Mouse (Mus musculus) kidney, postnatal 0 days (tissue): Measurements from ENCODE around the gene Tas1r2. TPM values are rescaled to one million over a fixed set of nuclear protein-coding genes. Genes with fewer than 3 reads are reported as not detected.

Experiments used
- ATAC-seq: fragments of 200-750 bp; cut with Nextera tagmentation; replicated peaks from 2 replicates; pipeline ENCODE4 v1.8.0; 2017; ENCODE audit warnings: low read depth, moderate number of reproducible peaks, moderate TSS enrichment, moderate library complexity; ENCODE audit not compliant: low FRiP score
- DNase-seq: peaks from one replicate; pipeline ENCODE4 v3.0.0-alpha.2; 2016; ENCODE audit warnings: low spot score
- H3K27ac ChIP-seq: fragments of 300-500 bp; sonication (generic); 2 replicates; pipeline ENCODE4 v1.5.1; 2014; ENCODE audit warnings: mild to moderate bottlenecking
- H3K27me3 ChIP-seq: fragments of 300-500 bp; sonication (generic); 2 replicates; pipeline ENCODE4 v1.6.1; 2014; ENCODE audit warnings: low read length, mixed read lengths; ENCODE audit not compliant: insufficient read depth
- H3K36me3 ChIP-seq: fragments of 300-500 bp; sonication (generic); 2 replicates; pipeline ENCODE4 v1.6.1; 2014; ENCODE audit warnings: low read length, mixed read lengths; ENCODE audit not compliant: insufficient read depth
- H3K4me1 ChIP-seq: fragments of 300-500 bp; sonication (generic); replicated peaks from 2 replicates; pipeline ENCODE4 v1.6.1; 2014; ENCODE audit warnings: antibody characterized with exemption, low read length, mixed read lengths; ENCODE audit not compliant: insufficient read depth
- H3K4me2 ChIP-seq: fragments of 300-500 bp; sonication (generic); 2 replicates; pipeline ENCODE4 v1.6.1; 2014; ENCODE audit warnings: mild to moderate bottlenecking, low read length, moderate library complexity, mixed read lengths
- H3K4me3 ChIP-seq: fragments of 300-500 bp; sonication (generic); replicated peaks from 2 replicates; pipeline ENCODE4 v1.5.1; 2014; ENCODE audit warnings: low read depth, low read length
- H3K9ac ChIP-seq: fragments of 300-500 bp; sonication (generic); 2 replicates; pipeline ENCODE4 v1.6.1; 2014; ENCODE audit warnings: low read depth, low read length
- H3K9me3 ChIP-seq: fragments of 300-500 bp; sonication (generic); replicated peaks from 2 replicates; pipeline ENCODE4 v1.6.1; 2016; ENCODE audit warnings: low read length, inconsistent platforms, mixed read lengths
- CTCF ChIP-seq: IDR thresholded peaks from 2 replicates; pipeline ENCODE4 v1.5.1; 2016; ENCODE audit warnings: antibody characterized with exemption, low read depth, mild to moderate bottlenecking, moderate library complexity
- WGBS: fragments of 180-500 bp; shearing (Covaris S2); extraction: QIAGEN DNeasy Blood & Tissue Kit; methylation state at CpG from one replicate; pipeline ENCODE4 v1.1.7; 2014; 5-methylcytosine and 5-hydroxymethylcytosine counted together
- polyA plus RNA-seq: library from polyadenylated mRNA; unstranded; fragments of >200 nt; fragmentation: Nextera tagmentation; extraction: Ambion mirVana; gene quantifications from 2 replicates; pipeline ENCODE4 v1.2.1, GENCODE M21; 2015

The Tas1r2 gene
- polyA plus RNA-seq, 1 experiment from 2014 or later: not detected

DNA sequence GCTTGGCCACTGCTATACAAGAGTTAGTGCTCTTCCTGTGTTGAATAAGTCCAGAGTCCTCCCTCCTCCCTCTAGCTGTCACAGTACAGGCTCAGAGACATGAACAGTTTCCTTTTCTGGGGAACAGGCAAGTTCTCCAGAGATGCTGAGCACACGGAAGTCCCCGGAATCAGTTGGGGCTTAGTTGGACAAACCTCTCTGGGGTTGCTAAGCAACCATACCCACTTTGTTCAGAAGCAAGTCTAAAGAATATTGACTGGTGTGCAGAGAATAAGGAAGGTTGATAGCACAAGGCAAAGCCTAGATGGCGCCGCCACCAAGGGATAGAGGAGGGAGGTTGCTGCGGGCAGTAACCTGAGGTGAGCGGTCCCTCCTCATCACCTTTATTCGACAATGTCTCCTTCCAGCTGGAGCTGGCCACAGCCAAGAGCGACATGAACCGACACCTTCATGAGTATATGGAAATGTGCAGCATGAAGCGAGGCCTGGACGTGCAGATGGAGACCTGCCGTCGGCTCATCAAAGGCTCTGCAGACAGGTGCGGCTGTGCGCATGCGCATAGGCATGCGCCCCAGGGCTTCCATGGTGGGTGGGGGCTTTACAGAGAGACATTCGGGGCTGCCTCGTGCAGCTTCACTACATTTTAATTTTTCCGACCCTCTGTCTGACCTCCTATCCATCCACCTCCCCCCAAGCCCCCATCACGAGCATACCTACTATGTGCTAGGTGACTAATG is 38.6 kb upstream of the Tas1r2 start:
- no peaks in the 10 kb centered on the region for H3K9me3 ChIP-seq
- H3K4me2 ChIP-seq: no peak overlapping the region
- ATAC-seq: no peak
- no peak overlapping the region for H3K27ac ChIP-seq
- H3K27me3 ChIP-seq: no peaks in the 10 kb centered on the region
- H3K4me1 ChIP-seq: no peaks in the 10 kb centered on the region
- peaks cover 26% of the 10 kb centered on the region; the same call in 1 of the 2 replicates for H3K36me3 ChIP-seq
- DNase-seq: no peak
- H3K4me3 ChIP-seq: no peak overlapping the region
- WGBS: 91% methylated on average over 21 of the region's 21 CpGs
- TF ChIP-seq CTCF: peak; percentile 28; the same call in 1 of the 2 replicates
- H3K9ac ChIP-seq: no peak overlapping the region

DNA sequence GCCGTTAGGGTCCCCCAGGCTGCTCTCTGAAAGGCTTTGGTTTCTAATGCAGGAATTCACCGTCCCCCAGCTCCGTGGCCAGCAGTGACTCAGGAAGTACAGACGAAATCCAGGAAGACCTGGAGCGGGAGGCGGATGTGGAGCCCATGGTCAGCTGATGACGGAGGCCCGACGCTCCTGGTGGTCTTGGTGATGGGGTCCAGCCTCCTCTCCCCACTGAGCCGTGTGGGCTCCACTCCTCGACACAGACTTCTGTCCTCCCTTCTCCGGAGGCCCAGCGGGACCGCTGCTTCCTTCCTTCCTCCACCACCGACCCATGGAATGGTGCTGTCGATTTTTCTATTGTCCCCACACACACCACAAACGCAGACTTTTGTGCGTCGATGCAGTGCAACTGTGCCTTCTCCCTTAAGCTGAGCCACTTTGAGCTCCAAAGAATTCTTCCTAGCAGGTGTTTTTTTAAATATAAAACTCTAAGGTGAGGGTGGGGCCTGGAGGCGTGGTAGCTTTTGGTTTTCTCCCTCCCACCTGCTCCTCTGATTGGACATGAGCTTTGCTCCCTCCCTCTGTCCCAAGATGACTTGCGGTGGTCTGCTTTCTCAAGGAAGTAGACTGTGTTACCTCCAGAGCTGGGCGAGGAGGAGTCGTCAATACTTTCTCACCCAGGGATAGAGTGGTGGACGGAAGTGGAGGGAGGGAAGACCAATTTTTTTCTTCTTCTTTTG is 36.9 kb upstream of the Tas1r2 start:
- peaks cover 24% of the 10 kb centered on the region; the same call in 1 of the 2 replicates for H3K36me3 ChIP-seq
- H3K27me3 ChIP-seq: no peaks in the 10 kb centered on the region
- ATAC-seq (peak; percentile 85), DNase-seq (peak; percentile 86)
- peak overlapping the region; percentile 57 for H3K9ac ChIP-seq
- H3K4me1 ChIP-seq: no peaks in the 10 kb centered on the region
- H3K4me2 ChIP-seq: peak overlapping the region; percentile 49
- H3K27ac ChIP-seq: peak overlapping the region; percentile 80
- 15% methylated on average over 24 of the region's 24 CpGs for WGBS
- peak overlapping the region; percentile 20 for H3K4me3 ChIP-seq
- no peak for TF ChIP-seq CTCF
- H3K9me3 ChIP-seq: no peaks in the 10 kb centered on the region

DNA sequence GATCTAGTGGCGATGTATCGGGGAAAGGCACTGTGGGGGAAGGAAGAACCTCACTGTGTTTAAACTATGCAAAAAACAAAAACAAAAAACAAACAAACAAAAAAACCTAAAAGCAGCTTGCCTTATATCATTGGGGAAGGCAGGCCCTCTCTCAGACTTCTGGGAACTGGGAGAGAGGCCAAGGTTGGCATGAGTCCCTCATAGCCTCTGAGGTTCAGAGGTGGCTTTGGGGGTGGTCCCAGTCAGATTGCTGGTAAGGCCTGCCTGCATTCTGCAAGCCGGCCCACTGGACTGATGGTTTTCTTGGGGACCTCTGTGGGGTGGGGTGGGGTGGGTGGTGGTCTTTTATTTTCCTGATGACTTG is 36.4 kb upstream of the Tas1r2 start:
- 37% methylated on average over 3 of the region's 3 CpGs for WGBS
- no peaks in the 10 kb centered on the region for H3K9me3 ChIP-seq
- no peaks in the 10 kb centered on the region for H3K4me1 ChIP-seq
- H3K36me3 ChIP-seq: peaks cover 24% of the 10 kb centered on the region; the same call in 1 of the 2 replicates
- no peak for TF ChIP-seq CTCF
- peak overlapping the region; percentile 49 for H3K4me2 ChIP-seq
- H3K27me3 ChIP-seq: no peaks in the 10 kb centered on the region
- no peak overlapping the region for H3K9ac ChIP-seq
- H3K27ac ChIP-seq: peak overlapping the region; percentile 80
- H3K4me3 ChIP-seq: no peak overlapping the region
- DNase-seq: no peak
- ATAC-seq: no peak

DNA sequence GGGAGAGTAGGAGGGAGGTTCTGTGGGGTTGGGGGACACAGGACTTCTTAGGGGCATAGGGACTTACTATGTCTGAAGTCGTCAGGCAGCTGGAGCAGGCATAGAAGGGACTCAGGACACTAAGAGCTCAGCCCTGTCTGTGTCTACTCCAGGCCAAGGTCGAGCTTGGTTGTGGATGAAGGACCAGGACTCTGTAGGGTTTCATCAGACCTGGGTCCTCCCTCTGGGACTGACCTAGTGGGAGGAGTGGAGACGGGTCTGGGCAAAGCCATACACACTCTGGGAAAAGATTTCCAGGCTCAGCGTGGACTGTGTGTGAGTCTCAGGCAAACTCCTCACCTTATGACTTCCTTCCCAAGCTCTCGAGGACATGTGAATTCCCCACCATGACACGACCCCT is 33.6 kb upstream of the Tas1r2 start:
- peaks cover 7% of the 10 kb centered on the region; the same call in 1 of the 2 replicates for H3K36me3 ChIP-seq
- no peak for TF ChIP-seq CTCF
- 0 out of 2 replicates have a peak, but pooled peaks cover 7% of the 10 kb centered on the region for H3K4me1 ChIP-seq
- no peaks in the 10 kb centered on the region for H3K27me3 ChIP-seq
- no peak overlapping the region for H3K4me2 ChIP-seq
- H3K27ac ChIP-seq: no peak overlapping the region
- DNase-seq: no peak
- H3K9me3 ChIP-seq: no peaks in the 10 kb centered on the region
- H3K9ac ChIP-seq: no peak overlapping the region
- 81% methylated on average over 6 of the region's 6 CpGs for WGBS
- H3K4me3 ChIP-seq: no peak overlapping the region
- ATAC-seq: no peak

DNA sequence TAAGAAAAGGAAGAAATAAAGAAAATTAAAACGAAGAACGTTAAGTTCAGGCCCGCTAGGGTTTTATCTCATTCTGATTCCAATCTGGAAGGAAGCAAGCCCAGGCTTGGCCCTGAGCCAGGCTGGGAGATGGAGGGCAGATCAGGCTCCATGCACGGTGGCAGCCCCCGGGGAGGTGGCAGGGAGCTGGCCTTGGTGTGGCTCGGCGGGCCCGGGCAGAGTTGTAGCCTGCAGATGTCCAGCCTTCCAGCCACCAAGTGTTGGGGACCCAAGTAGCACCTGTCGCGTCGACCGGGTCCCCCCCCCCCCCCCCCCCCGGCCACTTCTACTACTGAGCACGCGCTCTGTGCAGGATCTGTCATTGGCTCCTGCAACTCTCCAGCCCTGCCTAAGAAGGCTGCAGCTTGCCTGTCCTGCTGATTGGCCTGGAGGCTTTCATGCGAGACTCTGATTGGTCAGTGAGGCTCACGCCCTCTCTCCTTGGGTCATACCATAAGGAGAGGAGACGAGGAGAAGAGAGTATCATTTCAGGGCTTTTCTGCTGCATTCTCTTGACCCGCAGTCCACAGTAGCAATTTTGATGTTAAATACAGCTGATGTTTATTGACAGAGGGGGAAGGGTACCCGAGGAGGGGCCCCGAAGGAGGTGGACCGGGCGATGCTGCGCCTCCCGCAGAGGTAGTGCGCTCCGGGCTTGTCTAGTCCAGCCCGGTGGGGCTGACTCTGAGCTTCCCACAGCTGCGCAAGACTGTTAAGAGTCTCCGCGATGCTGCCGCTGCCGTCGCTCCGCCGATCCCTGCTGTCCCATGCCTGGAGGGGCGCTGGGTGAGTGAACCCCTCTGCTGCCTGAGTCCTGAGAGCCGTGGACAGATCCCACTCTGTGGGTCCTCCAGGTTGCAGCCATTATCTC is 30.7 kb upstream of the Tas1r2 start, which contains the start of gene Aldh4a1:
Gene Aldh4a1, plus strand, starts transcription at position 494 of the 910 bp plus-strand sequence.
- Histone ChIP-seq H3K9ac (peak within 1 kb of the TSS; percentile 79), H3K27me3 (no peaks in the 10 kb centered on the region), H3K27ac (peak within 1 kb of the TSS; percentile 87), H3K36me3 (no peaks in the 10 kb centered on the region), H3K4me3 (peak within 1 kb of the TSS; percentile 83), H3K9me3 (no peaks in the 10 kb centered on the region), H3K4me1 (0 out of 2 replicates have a peak, but pooled peaks cover 7% of the 10 kb centered on the region), H3K4me2 (peak within 1 kb of the TSS; percentile 88)
- DNase-seq: peak; percentile 98
- whole genome bisulfite sequencing: under 1% methylated on average over 34 of the region's 38 CpGs
- peak; percentile 98 for ATAC-seq
- no peak for TF ChIP-seq CTCF
